Mouse (Mus musculus) embryonic facial prominence, embryonic 12.5 days (tissue): Measurements from ENCODE around the gene Clcf1. TPM values are rescaled to one million over a fixed set of nuclear protein-coding genes. Genes with fewer than 3 reads are reported as not detected.
A peak's percentile ranks its signal among the peaks of the same experiment; 100 is the strongest.

Experiments
- ATAC-seq: fragments of 200-750 bp; cut with Nextera tagmentation; 2 replicates; pipeline ENCODE4 v1.8.0; 2017; ENCODE audit not compliant: insufficient number of reproducible peaks, insufficient read depth, low FRiP score, low TSS enrichment
- H3K27ac ChIP-seq: fragments of 300-500 bp; sonication (generic); 2 replicates; pipeline ENCODE4 v1.5.1; 2016; ENCODE audit warnings: mild to moderate bottlenecking
- H3K27me3 ChIP-seq: fragments of 300-500 bp; sonication (generic); 2 replicates; pipeline ENCODE4 v1.6.1; 2016; ENCODE audit warnings: mild to moderate bottlenecking, moderate library complexity
- H3K36me3 ChIP-seq: fragments of 300-500 bp; sonication (generic); 2 replicates; pipeline ENCODE4 v1.6.1; 2016; ENCODE audit warnings: mild to moderate bottlenecking
- H3K4me1 ChIP-seq: fragments of 300-500 bp; sonication (generic); 2 replicates; pipeline ENCODE4 v1.6.1; 2016
- H3K4me2 ChIP-seq: fragments of 300-500 bp; sonication (generic); replicated peaks from 2 replicates; pipeline ENCODE4 v1.6.1; 2016; ENCODE audit warnings: mild to moderate bottlenecking, moderate library complexity
- H3K4me3 ChIP-seq: fragments of 300-500 bp; sonication (generic); 2 replicates; pipeline ENCODE4 v1.5.1; 2016; ENCODE audit warnings: mild to moderate bottlenecking
- H3K9ac ChIP-seq: fragments of 300-500 bp; sonication (generic); 2 replicates; pipeline ENCODE4 v1.6.1; 2016; ENCODE audit warnings: mild to moderate bottlenecking, moderate library complexity
- H3K9me3 ChIP-seq: fragments of 300-500 bp; sonication (generic); 2 replicates; pipeline ENCODE4 v1.6.1; 2016; ENCODE audit warnings: mild to moderate bottlenecking, moderate library complexity
- WGBS: fragments of 180-500 bp; shearing (Covaris S2); methylation state at CpG from one replicate; pipeline ENCODE4 v1.1.7; 2016; 5-methylcytosine and 5-hydroxymethylcytosine counted together
- polyA plus RNA-seq: library from polyadenylated mRNA; unstranded; fragments of >200 nt; fragmentation: Nextera tagmentation; extraction: Ambion mirVana; gene quantifications from 2 replicates; pipeline ENCODE4 v1.2.1, GENCODE M21; 2016

Clcf1 gene
- polyA plus RNA-seq = 8.5 and 9.7 TPM in 2 replicates

GRCm38 (mm10) chr19:4214071-4214770, at the start of gene Clcf1, which contains the start of gene AC109138.7:
Gene Clcf1, plus strand, starts transcription at chr19:4214238.
Gene AC109138.7, plus strand, starts transcription at chr19:4214357.
- Histone ChIP-seq H3K36me3 (no peaks in the 10 kb centered on the region), H3K27ac (peak within 1 kb of the TSS; percentile 94), H3K27me3 (no peaks in the 10 kb centered on the region), H3K9ac (peak within 1 kb of the TSS; percentile 92), H3K4me2 (peak within 1 kb of the TSS; percentile 87), H3K4me3 (peak within 1 kb of the TSS; percentile 82), H3K4me1 (peaks cover 59% of the 10 kb centered on the region), H3K9me3 (no peaks in the 10 kb centered on the region)
- WGBS = under 1% methylated on average over 46 of the region's 49 CpGs
- peak; percentile 32 for ATAC-seq

DNA sequence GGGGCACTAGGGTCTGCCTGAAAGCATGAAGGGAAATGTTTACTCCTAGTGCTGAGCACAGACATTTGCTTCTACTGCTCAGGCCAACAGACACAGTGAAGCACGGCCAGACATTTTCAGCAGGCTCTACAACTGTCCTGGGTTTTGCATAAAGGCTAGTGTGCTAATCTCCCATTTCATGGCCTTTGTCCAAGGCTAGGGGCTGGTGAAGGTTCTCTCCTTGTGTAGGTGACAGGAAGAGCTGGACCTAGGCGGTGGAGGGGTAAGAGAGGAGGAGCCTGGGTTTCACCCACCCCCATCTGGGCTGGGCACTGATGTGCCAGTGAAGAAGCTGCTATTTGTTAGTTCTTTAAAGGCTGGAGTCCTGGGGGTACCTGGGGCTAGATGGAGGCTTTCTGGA, 49.3 kb upstream of the Clcf1 start:
- H3K27ac ChIP-seq = no peak overlapping the region
- WGBS = 70% methylated on average over 2 of the region's 2 CpGs
- peaks cover 14% of the 10 kb centered on the region for H3K36me3 ChIP-seq
- no peaks in the 10 kb centered on the region for H3K27me3 ChIP-seq
- H3K4me3 ChIP-seq = no peak overlapping the region
- peaks cover 9% of the 10 kb centered on the region for H3K4me1 ChIP-seq
- H3K4me2 ChIP-seq = no peak overlapping the region
- H3K9ac ChIP-seq = no peak overlapping the region
- ATAC-seq = no peak
- H3K9me3 ChIP-seq = no peaks in the 10 kb centered on the region

DNA sequence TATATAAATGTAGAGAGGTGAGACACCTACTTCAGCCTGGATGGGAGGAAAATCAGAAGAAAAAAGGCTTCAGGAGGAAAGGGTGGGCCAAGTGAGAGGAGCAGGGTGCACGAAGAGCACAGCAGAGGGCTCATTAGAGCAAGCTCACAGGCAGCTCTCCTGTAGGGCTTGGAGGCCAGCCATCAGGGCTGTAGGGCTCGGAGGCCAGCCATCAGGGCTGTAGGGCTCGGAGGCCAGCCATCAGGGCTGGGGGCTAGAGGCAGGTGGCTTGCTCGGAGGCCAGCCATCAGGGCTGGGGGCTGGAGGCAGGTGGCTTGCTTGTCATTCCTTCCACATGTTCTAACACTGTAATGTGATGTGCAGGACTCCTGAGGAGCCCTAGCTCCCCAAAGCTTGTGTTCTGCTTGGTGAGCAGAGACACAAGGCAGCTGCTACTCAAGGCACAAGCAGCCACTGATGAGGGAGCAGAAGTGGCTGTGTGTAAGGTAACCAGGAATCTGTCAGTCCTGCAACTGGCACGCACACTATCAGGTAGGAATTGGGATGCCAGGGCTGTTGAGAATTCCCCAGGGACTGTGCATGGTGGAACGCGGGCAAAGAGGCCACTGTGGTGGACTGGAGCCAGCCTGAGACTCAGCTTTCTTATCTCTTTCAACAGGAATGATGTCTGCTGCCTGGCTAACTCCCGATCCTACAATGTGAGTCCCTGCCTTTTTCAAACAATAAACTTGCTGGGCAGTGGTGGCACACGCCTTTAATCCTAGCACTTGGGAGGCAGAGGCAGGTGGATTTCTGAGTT, 47.2 kb upstream of the Clcf1 start:
- peaks cover 2% of the 10 kb centered on the region; the same call in 1 of the 2 replicates for H3K36me3 ChIP-seq
- WGBS = 81% methylated on average over 9 of the region's 9 CpGs
- H3K9me3 ChIP-seq = no peaks in the 10 kb centered on the region
- H3K9ac ChIP-seq = no peak overlapping the region
- no peaks in the 10 kb centered on the region for H3K27me3 ChIP-seq
- H3K4me2 ChIP-seq = no peak overlapping the region
- ATAC-seq = no peak
- H3K27ac ChIP-seq = no peak overlapping the region
- H3K4me1 ChIP-seq = peaks cover 17% of the 10 kb centered on the region
- no peak overlapping the region for H3K4me3 ChIP-seq

DNA sequence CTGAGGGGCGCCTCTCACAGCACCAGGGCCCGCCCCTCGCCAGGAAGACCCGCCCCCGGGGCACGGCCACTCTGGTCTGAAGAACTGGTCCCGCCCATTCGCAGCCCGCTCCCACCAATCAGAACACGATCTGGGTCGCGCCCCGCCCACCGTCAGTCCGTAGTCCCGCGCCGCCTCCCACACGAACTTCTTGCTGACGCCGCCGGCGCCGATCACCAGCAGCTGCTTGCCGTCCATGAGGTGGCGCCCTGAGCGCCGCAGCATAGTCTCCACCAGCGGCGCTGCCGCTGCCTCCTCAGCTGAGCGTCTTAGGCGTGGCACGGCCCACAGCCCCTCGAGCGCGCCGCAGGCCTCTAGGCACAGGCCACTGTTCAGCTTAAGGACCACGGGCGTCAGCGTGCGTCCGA, 44.7 kb upstream of the Clcf1 start:
- peak overlapping the region; percentile 78 for H3K27ac ChIP-seq
- H3K4me2 ChIP-seq = peak overlapping the region; percentile 84
- under 1% methylated on average over 42 of the region's 43 CpGs for WGBS
- H3K9ac ChIP-seq = peak overlapping the region; percentile 73
- no peaks in the 10 kb centered on the region for H3K36me3 ChIP-seq
- ATAC-seq = peak; percentile 91
- peaks cover 9% of the 10 kb centered on the region; the same call in 1 of the 2 replicates for H3K4me1 ChIP-seq
- H3K9me3 ChIP-seq = no peaks in the 10 kb centered on the region
- H3K27me3 ChIP-seq = no peaks in the 10 kb centered on the region
- H3K4me3 ChIP-seq = peak overlapping the region; percentile 41

DNA sequence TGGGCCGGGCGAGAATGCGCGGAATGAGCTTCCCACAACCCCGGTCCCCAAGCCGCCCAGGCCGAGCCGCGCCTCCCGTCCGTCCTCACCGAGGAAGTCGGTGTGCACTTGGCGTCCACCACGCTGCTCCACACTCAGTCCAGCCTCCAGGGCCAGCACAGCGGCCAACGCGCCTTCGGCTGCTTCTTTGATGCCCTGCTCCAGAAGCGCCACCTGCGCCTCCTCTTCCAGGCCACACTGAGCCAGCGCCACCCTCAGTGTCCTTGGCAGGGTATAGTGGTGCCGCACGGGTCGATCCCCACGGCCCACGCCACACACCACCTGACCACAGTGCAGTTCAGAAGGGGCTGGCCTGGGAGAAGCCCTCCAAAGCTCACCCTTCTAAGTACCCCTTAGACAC, 44.2 kb upstream of the Clcf1 start:
- H3K4me1 ChIP-seq = peaks cover 9% of the 10 kb centered on the region; the same call in 1 of the 2 replicates
- peak; percentile 53 for ATAC-seq
- H3K9ac ChIP-seq = peak overlapping the region; percentile 73
- H3K27ac ChIP-seq = peak overlapping the region; percentile 78
- peak overlapping the region; percentile 84 for H3K4me2 ChIP-seq
- H3K4me3 ChIP-seq = peak overlapping the region; percentile 41
- WGBS = 9% methylated on average over 27 of the region's 27 CpGs
- no peaks in the 10 kb centered on the region for H3K9me3 ChIP-seq
- H3K27me3 ChIP-seq = no peaks in the 10 kb centered on the region
- H3K36me3 ChIP-seq = no peaks in the 10 kb centered on the region

DNA sequence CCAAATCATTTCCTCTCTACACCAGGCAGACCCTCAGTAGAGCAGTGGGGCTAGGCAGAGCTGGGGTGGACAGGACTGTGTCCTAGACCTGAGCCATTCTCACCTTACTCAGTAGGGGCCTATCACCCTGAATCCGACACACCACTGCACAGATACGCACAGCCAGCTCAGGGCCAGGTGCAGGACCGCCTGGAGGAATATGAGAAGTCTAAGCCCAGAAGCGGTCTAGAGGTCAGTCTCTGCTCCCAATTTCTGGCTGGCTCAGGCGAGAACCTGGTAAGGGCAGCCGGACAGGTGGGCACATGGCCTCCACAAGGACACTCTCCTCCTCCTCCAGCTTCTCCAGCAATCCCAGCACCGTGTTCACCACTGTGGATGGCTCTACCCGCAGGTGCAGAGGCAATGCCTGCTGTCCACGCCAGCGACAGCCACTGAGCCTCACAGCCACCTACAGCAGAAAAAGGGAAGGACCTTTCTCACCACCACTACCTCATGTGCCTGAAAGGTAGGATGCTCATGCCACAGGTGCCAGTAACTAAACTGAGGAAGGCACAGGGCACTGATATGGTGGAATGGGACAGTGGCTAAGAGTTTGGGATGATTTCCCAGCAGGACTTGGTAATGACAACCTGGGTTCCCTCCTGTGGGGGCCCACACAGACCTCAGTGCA, 43.2 kb upstream of the Clcf1 start:
- WGBS = 86% methylated on average over 10 of the region's 10 CpGs
- no peak overlapping the region for H3K4me3 ChIP-seq
- no peaks in the 10 kb centered on the region for H3K9me3 ChIP-seq
- H3K4me1 ChIP-seq = peaks cover 14% of the 10 kb centered on the region; the same call in 1 of the 2 replicates
- H3K4me2 ChIP-seq = no peak overlapping the region
- no peak for ATAC-seq
- H3K9ac ChIP-seq = no peak overlapping the region
- no peaks in the 10 kb centered on the region for H3K27me3 ChIP-seq
- H3K27ac ChIP-seq = 0 out of 2 replicates have a peak overlapping the region, but pooled peaks have one; percentile 4
- H3K36me3 ChIP-seq = no peaks in the 10 kb centered on the region

DNA sequence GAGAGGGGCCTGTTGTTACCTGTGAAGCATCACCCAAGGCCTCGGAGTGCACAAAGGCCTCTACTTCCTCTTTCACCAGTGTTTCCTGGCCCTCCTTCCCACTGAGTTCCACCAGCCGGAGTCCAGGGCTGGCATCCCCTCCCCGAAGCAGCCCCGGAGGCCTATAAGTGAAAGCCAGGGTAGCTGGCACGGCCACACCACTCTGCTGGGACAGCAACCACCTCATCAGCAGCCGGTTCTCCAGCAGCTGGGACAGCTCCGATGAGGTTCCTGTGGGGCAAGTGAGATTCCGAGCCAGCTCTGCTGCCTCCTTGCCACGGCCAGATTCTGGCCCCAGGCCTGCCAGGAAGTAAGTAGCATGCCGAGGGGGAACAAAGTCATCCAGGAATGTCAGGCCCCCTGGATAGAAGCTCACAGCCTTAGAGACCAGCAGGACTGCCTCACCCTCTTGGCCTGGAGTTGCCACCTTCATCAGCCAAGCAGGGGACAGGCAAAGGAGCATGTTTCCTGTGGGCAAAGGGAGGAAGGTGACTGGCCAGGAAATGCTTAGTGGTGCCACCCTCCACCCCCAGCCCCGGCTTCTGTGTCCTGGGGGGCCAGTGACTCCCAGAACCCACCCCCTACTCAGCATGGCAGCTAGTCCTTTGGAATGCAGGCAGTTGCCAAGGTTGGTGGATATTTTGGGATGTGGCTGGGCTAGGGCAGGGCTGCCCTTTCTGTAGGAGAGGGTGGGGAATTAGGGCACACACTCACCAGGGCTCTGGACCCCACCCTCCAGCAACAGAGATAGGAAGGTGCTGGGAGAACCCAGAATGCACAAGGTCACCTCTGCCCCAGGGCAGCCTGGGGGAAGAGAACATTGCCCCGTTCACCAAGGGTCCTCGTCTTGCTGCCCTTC, 42.4 kb upstream of the Clcf1 start:
- Histone ChIP-seq H3K27ac (0 out of 2 replicates have a peak overlapping the region, but pooled peaks have one; percentile 4), H3K9ac (0 out of 2 replicates have a peak overlapping the region, but pooled peaks have one; percentile 9), H3K4me1 (peaks cover 14% of the 10 kb centered on the region; the same call in 1 of the 2 replicates), H3K27me3 (no peaks in the 10 kb centered on the region), H3K36me3 (no peaks in the 10 kb centered on the region), H3K9me3 (no peaks in the 10 kb centered on the region), H3K4me3 (no peak overlapping the region), H3K4me2 (no peak overlapping the region)
- WGBS = 58% methylated on average over 13 of the region's 13 CpGs
- ATAC-seq = no peak

- H3K36me3 ChIP-seq = no peaks in the 10 kb centered on the region
- H3K27me3 ChIP-seq = no peaks in the 10 kb centered on the region
- no peak for ATAC-seq
- no peak overlapping the region for H3K27ac ChIP-seq
- 54% methylated on average over 11 of the region's 11 CpGs for WGBS
- H3K4me3 ChIP-seq = no peak overlapping the region
- no peak overlapping the region for H3K4me2 ChIP-seq
- H3K9me3 ChIP-seq = no peaks in the 10 kb centered on the region
- peak overlapping the region; percentile 4; the same call in 1 of the 2 replicates for H3K9ac ChIP-seq
- peaks cover 14% of the 10 kb centered on the region; the same call in 1 of the 2 replicates for H3K4me1 ChIP-seq
Measured at GRCm38 (mm10) chr19:4172925-4173324, 41.1 kb upstream of the Clcf1 start.

GRCm38 (mm10) chr19:4175368-4175947, 38.6 kb upstream of the Clcf1 start, which contains the start of gene Carns1:
Gene Carns1, minus strand, starts transcription at chr19:4175479.
- Histone ChIP-seq H3K4me1 (peaks cover 9% of the 10 kb centered on the region; the same call in 1 of the 2 replicates), H3K4me2 (peak within 1 kb of the TSS; percentile 33), H3K36me3 (no peaks in the 10 kb centered on the region), H3K9ac (no peak within 1 kb of the TSS), H3K27ac (no peak within 1 kb of the TSS), H3K27me3 (no peaks in the 10 kb centered on the region), H3K9me3 (no peaks in the 10 kb centered on the region), H3K4me3 (no peak within 1 kb of the TSS)
- peak; percentile 53; the same call in 1 of the 2 replicates for ATAC-seq
- 3% methylated on average over 11 of the region's 11 CpGs for WGBS

- WGBS = 87% methylated on average over 7 of the region's 7 CpGs
- H3K4me2 ChIP-seq = no peak overlapping the region
- H3K9me3 ChIP-seq = no peaks in the 10 kb centered on the region
- no peak for ATAC-seq
- H3K36me3 ChIP-seq = no peaks in the 10 kb centered on the region
- no peaks in the 10 kb centered on the region for H3K27me3 ChIP-seq
- no peak overlapping the region for H3K9ac ChIP-seq
- H3K4me3 ChIP-seq = no peak overlapping the region
- peaks cover 9% of the 10 kb centered on the region for H3K4me1 ChIP-seq
- H3K27ac ChIP-seq = no peak overlapping the region
Measured at GRCm38 (mm10) chr19:4180411-4180810, 33.6 kb upstream of the Clcf1 start.
